Mouse (Mus musculus): ENCODE data around the gene Ntf5. TPM values are rescaled to one million over a fixed set of nuclear protein-coding genes. Genes with fewer than 3 reads are reported as not detected.

Gene Ntf5
- 1.8 TPM in 2 replicates for polyA plus RNA-seq (2016; fragmentation: Nextera tagmentation; extraction: Ambion mirVana)

- no peaks in the 10 kb centered on the region for H3K36me3 ChIP-seq
- H3K4me2 ChIP-seq = peak within 1 kb of the TSS; percentile 86
- peak within 1 kb of the TSS; percentile 68 for H3K9ac ChIP-seq
- peaks cover 88% of the 10 kb centered on the region for H3K27me3 ChIP-seq (replicated peaks)
- no peaks in the 10 kb centered on the region for H3K9me3 ChIP-seq (replicated peaks)
- 2% methylated on average over 37 of the region's 45 CpGs for WGBS
- peak; percentile 63 for ATAC-seq (ENCODE audit: insufficient number of reproducible peaks, low FRiP score)
- peak within 1 kb of the TSS; percentile 52 for H3K4me3 ChIP-seq
- peaks cover 36% of the 10 kb centered on the region for H3K4me1 ChIP-seq (replicated peaks)
- H3K27ac ChIP-seq (ENCODE audit: poor library complexity, severe bottlenecking) = peak within 1 kb of the TSS; percentile 48; the same call in 1 of the 2 replicates
These were observed at the start of gene Ntf5 for GRCm38 (mm10) chr7:45413113-45413863. TSS of gene Ntf5 (plus strand) at chr7:45413695.

DNA sequence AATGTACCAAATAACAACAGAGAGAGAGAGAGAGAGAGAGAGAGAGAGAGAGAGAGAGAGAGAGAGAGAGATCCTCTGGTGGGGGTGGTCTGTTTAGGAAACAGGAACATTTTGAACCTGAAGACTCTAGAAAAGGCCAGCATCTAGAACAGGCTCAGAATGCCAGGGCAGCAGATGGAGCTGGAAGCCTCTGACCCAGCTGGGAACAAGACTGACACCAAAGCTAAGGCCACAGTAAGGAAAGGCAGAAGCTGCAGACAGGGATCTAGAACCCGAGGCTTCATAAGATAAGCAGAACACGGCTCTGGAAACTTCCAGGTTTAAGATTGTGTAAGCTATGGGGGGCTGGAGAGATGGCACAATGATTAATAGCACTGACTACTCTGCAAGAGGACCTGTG lies 49.5 kb upstream of the Ntf5 start:
- no peak overlapping the region for H3K27ac ChIP-seq (ENCODE audit: poor library complexity, severe bottlenecking)
- WGBS = 58% methylated on average over 2 of the region's 2 CpGs
- peaks cover 27% of the 10 kb centered on the region for H3K4me1 ChIP-seq (replicated peaks)
- H3K9me3 ChIP-seq (replicated peaks) = no peaks in the 10 kb centered on the region
- no peak overlapping the region for H3K4me2 ChIP-seq
- H3K9ac ChIP-seq = no peak overlapping the region
- H3K36me3 ChIP-seq = no peaks in the 10 kb centered on the region
- peaks cover 87% of the 10 kb centered on the region for H3K27me3 ChIP-seq (replicated peaks)
- ATAC-seq (ENCODE audit: insufficient number of reproducible peaks, low FRiP score) = no peak
- H3K4me3 ChIP-seq = no peak overlapping the region

DNA sequence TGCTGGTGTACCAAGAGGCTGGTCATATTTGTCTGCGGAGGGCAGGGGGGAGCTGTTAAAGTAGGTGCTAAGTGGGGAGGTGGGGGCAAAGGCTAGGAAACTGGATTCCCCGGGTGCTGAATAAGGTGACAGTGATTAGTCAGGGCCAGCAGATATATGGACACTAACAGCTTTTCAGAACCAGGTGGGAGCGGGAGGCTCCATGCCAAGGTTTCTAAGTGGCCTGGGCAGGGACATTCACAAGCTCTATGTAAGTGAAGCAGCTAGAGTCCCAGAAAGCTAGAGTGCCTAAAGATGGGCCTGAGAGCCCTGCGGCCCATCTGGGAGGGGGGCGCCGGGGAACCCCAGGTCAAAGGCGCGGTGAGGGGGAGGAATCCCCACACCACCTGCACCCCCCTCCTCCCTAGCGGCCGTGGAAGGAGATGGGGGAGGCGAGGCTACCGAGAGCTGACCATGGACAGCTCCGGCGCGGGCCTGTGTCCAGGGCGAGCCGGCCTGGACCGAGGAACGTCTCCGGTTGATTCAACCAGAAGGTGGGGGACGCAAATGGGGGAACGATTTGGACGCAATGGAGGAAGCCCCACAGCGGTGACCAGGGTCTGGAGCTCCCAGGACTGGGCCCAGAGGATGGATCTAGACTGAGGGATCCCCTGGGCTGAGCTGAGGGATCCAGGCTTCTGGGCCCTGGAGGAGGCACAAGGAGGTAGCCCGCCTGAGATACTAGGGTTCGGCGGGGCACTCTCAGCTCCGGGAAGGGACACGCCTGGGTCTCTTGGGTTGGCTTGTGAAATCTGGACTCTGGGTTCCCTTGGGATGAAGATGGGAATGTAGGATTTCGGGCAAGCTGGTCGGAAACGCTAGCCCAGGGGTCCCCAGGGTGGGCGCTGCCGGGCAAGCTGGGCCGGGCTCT lies 47.5 kb upstream of the Ntf5 start:
- peak overlapping the region; percentile 66 for H3K4me3 ChIP-seq
- H3K4me2 ChIP-seq = peak overlapping the region; percentile 99
- H3K9me3 ChIP-seq (replicated peaks) = no peaks in the 10 kb centered on the region
- H3K36me3 ChIP-seq = no peaks in the 10 kb centered on the region
- peaks cover 36% of the 10 kb centered on the region for H3K4me1 ChIP-seq (replicated peaks)
- H3K27ac ChIP-seq (ENCODE audit: poor library complexity, severe bottlenecking) = no peak overlapping the region
- ATAC-seq (ENCODE audit: insufficient number of reproducible peaks, low FRiP score) = no peak
- WGBS = 3% methylated on average over 35 of the region's 35 CpGs
- peaks cover 79% of the 10 kb centered on the region for H3K27me3 ChIP-seq (replicated peaks)
- peak overlapping the region; percentile 74 for H3K9ac ChIP-seq

DNA sequence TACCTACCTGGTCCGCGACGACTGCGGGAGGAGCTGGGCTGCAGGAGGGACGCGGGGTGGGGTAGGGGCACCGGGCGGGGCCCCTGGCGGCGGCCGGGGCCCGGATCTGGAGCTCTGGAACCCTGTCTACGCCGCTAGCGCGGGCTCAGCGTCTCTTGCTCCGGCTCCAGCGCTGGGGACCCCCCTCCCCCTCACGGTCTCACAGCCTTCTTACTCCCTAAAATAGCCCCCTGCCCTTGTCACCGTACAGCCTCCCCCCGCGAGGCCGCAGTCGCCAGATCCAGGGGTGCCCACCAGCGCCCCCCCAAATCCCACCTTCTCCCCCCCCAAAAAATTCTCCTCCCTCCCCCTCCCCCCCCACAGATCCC lies 46.9 kb upstream of the Ntf5 start, which contains the start of gene Ppfia3:
Gene Ppfia3 (minus strand): TSS at position 368 of the 368 bp plus-strand sequence.
- Histone ChIP-seq H3K9ac (peak within 1 kb of the TSS; percentile 77), H3K9me3 (replicated peaks) (no peaks in the 10 kb centered on the region), H3K4me2 (peak within 1 kb of the TSS; percentile 99), H3K4me3 (peak within 1 kb of the TSS; percentile 66), H3K27ac (ENCODE audit: poor library complexity, severe bottlenecking) (no peak within 1 kb of the TSS), H3K27me3 (replicated peaks) (peaks cover 73% of the 10 kb centered on the region), H3K4me1 (replicated peaks) (peaks cover 38% of the 10 kb centered on the region), H3K36me3 (no peaks in the 10 kb centered on the region)
- under 1% methylated on average over 25 of the region's 26 CpGs for WGBS
- 0 out of 2 replicates have a peak, but pooled peaks have one; percentile 5 for ATAC-seq (ENCODE audit: insufficient number of reproducible peaks, low FRiP score)

GRCm38 (mm10) chr7:45367020-45367880 lies 46.2 kb upstream of the Ntf5 start:
- peak; percentile 91 for ATAC-seq (ENCODE audit: insufficient number of reproducible peaks, low FRiP score)
- H3K36me3 ChIP-seq = 0 out of 2 replicates have a peak, but pooled peaks cover 3% of the 10 kb centered on the region
- WGBS = under 1% methylated on average over 70 of the region's 70 CpGs
- peaks cover 35% of the 10 kb centered on the region for H3K4me1 ChIP-seq (replicated peaks)
- no peaks in the 10 kb centered on the region for H3K9me3 ChIP-seq (replicated peaks)
- peak overlapping the region; percentile 77 for H3K9ac ChIP-seq
- peaks cover 67% of the 10 kb centered on the region for H3K27me3 ChIP-seq (replicated peaks)
- H3K4me3 ChIP-seq = peak overlapping the region; percentile 66
- H3K4me2 ChIP-seq = peak overlapping the region; percentile 99
- no peak overlapping the region for H3K27ac ChIP-seq (ENCODE audit: poor library complexity, severe bottlenecking)

DNA sequence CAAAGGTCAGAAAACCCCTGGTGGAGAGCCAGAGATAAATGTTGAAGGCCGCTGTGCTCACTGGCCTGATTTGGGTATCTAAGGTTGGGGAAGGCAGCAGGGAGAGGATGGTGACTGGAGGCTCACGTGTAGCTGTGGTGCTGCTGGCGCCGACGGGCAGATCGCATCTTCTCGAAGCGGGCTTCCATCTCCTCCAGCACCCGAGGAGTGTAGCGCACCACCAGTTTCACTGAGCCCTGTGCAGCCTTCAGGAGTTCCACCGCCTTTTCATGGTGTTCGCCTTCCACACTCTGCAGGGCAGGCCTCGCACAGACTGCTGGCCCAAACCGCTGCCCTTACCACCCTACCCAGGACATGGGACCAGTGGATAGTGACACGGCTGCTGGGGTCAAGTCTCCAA lies 45.3 kb upstream of the Ntf5 start:
- Histone ChIP-seq H3K4me2 (peak overlapping the region; percentile 99), H3K36me3 (peaks cover 8% of the 10 kb centered on the region; the same call in 1 of the 2 replicates), H3K27me3 (replicated peaks) (peaks cover 57% of the 10 kb centered on the region), H3K9ac (peak overlapping the region; percentile 77), H3K4me1 (replicated peaks) (peaks cover 35% of the 10 kb centered on the region), H3K4me3 (no peak overlapping the region; the same call in 1 of the 2 replicates), H3K27ac (ENCODE audit: poor library complexity, severe bottlenecking) (no peak overlapping the region), H3K9me3 (replicated peaks) (no peaks in the 10 kb centered on the region)
- 74% methylated on average over 15 of the region's 15 CpGs for WGBS
- no peak for ATAC-seq (ENCODE audit: insufficient number of reproducible peaks, low FRiP score)

DNA sequence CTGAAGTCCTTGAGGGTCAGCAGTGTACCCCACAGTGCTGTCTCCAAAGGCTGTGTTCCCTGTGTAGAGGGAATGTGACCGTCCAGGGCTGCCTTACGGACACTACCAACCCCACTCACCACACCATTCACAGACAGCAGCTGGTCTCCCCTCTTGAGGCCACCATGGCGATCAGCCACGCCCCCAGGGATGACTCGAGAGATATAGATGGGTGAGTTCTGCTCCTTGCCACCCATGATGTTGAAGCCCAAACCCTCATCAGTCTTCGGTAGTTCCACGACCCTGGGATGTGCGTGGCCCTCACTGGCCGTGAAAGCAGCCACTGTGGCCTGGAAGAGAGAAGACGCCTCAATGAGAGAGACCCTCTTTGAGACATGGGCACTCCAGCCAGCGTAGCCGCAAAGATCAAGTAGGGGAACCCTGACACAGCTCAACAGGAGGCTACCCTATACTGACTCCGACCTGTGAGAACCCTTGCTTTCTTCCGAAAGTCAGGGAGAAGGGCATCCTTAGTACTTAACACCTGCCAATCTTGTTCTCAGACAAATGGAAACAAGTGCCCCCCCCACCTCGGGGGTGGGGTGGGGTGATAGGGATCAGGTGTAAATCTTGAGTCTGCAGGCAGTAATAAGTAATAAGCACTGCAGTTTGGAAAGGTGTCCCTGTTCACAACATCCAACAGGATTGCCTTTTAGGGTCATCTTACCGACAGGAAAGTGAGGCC lies 44.3 kb upstream of the Ntf5 start:
- Histone ChIP-seq H3K4me1 (replicated peaks) (peaks cover 35% of the 10 kb centered on the region), H3K9ac (peak overlapping the region; percentile 65; the same call in 1 of the 2 replicates), H3K4me3 (no peak overlapping the region; the same call in 1 of the 2 replicates), H3K36me3 (peaks cover 17% of the 10 kb centered on the region; the same call in 1 of the 2 replicates), H3K4me2 (peak overlapping the region; percentile 90; the same call in 1 of the 2 replicates), H3K9me3 (replicated peaks) (no peaks in the 10 kb centered on the region), H3K27ac (ENCODE audit: poor library complexity, severe bottlenecking) (no peak overlapping the region), H3K27me3 (replicated peaks) (peaks cover 47% of the 10 kb centered on the region)
- 67% methylated on average over 16 of the region's 16 CpGs for WGBS
- no peak for ATAC-seq (ENCODE audit: insufficient number of reproducible peaks, low FRiP score)

- H3K4me1 ChIP-seq (replicated peaks) = peaks cover 35% of the 10 kb centered on the region
- no peak overlapping the region for H3K27ac ChIP-seq (ENCODE audit: poor library complexity, severe bottlenecking)
- H3K9me3 ChIP-seq (replicated peaks) = no peaks in the 10 kb centered on the region
- 7% methylated on average over 51 of the region's 52 CpGs for WGBS
- peak overlapping the region; percentile 53 for H3K4me3 ChIP-seq
- peaks cover 22% of the 10 kb centered on the region for H3K36me3 ChIP-seq
- peak overlapping the region; percentile 90 for H3K4me2 ChIP-seq
- H3K9ac ChIP-seq = peak overlapping the region; percentile 65
- H3K27me3 ChIP-seq (replicated peaks) = peaks cover 39% of the 10 kb centered on the region
- no peak; the same call in 1 of the 2 replicates for ATAC-seq (ENCODE audit: insufficient number of reproducible peaks, low FRiP score)
These were observed 43.5 kb upstream of the Ntf5 start for GRCm38 (mm10) chr7:45369836-45370474.

GRCm38 (mm10) chr7:45370475-45371311 lies 42.8 kb upstream of the Ntf5 start, which contains the start of gene Lin7b:
TSS of gene Lin7b (minus strand) at chr7:45370583.
- peak within 1 kb of the TSS; percentile 65 for H3K9ac ChIP-seq
- WGBS = 9% methylated on average over 28 of the region's 28 CpGs
- no peak within 1 kb of the TSS for H3K27ac ChIP-seq (ENCODE audit: poor library complexity, severe bottlenecking)
- peaks cover 34% of the 10 kb centered on the region for H3K4me1 ChIP-seq (replicated peaks)
- ATAC-seq (ENCODE audit: insufficient number of reproducible peaks, low FRiP score) = peak; percentile 70
- peak within 1 kb of the TSS; percentile 53 for H3K4me3 ChIP-seq
- H3K36me3 ChIP-seq = peaks cover 28% of the 10 kb centered on the region
- peaks cover 32% of the 10 kb centered on the region for H3K27me3 ChIP-seq (replicated peaks)
- peak within 1 kb of the TSS; percentile 90 for H3K4me2 ChIP-seq
- no peaks in the 10 kb centered on the region for H3K9me3 ChIP-seq (replicated peaks)

All from heart, embryonic 12.5 days (tissue).